Mouse (Mus musculus) urinary bladder, postnatal 25 days (tissue): Measurements from ENCODE around the gene Cux1.

Experiments
- DNase-seq: peaks from one replicate; pipeline ENCODE4 v3.0.0; 2022; ENCODE audit warnings: low spot score

The Cux1 gene

DNA sequence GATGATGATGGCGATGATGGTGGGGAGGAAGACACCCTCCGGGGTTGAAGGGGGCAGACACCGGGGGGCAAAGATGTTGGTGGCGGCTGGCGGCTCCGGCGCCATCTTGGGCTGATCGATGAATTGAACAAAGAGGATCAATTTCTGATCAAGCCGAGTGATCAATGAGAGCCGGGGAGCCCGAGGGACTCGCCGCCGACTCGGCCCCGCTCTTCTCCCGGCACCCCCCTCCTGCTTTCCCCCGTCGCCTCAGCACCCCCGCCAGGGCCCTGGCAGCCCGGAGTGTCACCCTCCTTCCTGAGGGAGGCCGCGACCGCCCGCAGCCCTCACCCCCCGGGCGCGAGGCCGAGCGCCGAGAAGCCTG is 496 bp downstream of the Cux1 start:
- DNase-seq: peak; percentile 36

DNA sequence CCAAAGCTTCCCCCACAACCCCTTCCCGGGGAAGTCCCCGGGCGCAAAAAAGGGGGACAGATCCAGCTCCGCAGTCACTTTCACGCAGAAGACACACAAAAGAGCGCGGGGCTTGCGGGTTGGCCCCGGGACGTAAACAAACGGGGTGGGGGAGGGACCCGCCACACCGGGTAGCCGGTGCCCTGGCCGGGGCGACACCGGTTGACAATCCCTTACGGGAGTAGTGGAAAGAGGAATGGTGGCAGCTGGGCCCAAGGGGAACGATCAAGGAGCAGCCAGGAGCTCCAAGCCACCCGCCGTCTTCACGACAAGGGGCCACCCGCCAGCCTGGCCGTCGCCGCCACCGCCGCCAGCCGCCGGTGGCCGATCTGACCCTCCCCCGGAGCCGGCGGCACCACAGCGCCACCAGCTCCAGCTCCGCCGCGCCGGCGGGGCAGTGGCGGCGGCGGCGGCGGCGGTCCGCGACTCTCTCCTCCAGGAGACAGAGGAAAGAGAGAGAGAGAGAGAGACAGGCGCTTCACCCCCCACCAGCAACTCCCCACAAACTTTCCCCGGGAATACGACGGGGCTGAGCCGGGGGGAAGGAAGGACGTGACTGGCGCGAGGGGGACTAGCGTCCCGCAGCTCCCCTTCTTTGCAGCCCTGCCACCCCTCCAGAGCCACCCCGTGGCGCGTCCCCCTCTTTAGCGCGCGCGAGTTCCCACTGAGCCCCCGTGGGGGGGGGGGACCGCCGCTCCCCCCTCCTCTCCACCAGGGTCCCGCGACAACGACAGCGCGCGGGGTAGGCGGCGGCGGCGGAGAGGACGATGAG is 1.1 kb downstream of the Cux1 start:
- DNase-seq: peak; percentile 60

DNA sequence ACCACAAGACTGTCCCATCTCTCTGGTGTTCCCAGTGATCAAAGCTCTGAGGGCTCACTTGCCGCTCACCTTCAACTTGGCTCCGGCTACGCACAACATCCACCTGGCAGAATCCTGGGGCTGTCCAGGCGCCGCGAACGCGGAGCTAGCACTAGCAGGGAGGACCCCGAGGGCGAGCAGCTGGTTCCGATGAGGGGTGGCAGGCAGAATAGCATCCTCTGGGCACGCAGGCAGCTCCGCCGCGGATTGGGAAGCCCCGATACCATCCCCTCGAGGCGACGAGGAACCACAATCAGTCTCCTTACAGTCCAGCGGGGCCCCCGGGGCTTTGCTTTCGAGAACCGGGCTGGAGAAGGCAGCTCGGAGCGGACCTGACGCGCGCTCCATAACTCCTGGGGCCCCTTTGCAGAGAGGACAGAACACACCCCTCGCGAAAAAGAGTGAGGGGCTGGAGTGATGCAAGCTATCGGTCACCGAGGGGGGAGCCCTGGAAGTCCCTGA is 1.9 kb downstream of the Cux1 start:
- peak; percentile 52 for DNase-seq

DNA sequence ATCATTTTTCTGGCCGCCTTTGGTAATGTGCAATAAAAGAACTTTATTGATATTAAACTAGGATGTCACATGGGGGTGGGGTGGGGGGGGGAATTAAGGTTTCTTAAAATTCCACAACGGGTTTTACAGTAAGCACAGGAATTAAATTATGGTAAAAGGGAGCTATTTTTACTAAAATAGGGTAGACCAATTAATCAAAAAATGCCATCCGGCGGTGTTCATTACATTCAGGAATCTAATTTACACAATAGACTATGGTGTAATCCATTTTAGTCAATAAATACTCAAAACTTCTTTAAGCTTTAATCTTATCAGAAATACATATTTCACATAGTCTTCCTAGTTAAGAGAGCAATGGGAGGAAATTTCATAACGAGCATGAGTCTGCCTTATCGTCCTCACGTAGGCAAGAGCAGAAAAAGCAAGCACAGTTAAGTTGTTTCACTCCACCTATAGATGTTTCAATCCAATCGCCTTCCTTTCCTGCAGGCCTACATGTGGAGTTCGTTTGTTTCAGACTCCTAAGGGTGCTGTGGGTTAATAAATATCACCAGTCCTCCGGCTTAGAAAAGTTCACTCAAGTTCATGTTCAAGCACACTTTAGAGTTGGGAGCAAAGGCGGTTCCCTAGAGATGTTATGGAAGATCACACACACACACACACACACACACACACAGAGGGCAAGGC is 2.5 kb downstream of the Cux1 start:
- no peak for DNase-seq

DNA sequence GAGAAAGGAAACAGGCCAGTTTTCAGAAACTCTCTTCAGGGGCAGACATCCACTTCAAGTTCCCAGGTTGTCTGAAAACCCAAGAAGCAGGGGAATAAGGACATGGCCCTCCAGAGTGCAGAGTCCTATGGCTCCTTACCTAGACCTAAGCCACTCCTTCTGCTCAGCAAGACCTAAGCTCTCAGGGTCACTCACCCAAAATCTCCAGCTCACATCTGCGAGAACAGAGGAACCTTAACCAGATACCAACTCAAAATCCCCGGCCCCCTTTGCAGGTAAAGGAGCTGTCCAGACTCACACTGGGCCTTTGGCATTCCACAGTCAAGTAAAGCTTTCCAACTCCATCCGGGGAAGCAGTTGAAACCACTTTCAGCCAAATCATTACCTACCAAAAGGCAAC is 3.3 kb downstream of the Cux1 start:
- no peak for DNase-seq

DNA sequence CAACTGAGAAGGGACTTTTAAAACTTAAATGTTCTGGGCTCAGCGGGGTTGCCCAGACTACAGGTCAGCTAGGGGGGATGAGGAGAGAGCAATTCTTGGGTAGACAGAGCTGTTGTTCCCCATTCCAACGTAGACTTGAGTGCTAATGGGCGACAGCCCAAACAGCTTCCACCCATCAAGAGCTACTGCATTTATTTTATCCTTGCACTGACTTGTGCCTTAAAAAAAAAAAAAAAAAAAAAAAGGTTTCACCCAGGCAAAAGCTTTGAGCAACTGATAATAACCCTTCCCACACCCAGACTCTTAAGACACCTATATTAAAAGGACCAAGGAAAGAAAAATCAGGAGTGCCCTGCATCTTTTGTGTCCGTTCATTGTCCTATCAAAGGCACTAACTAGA is 4.2 kb downstream of the Cux1 start:
- DNase-seq: no peak

DNA sequence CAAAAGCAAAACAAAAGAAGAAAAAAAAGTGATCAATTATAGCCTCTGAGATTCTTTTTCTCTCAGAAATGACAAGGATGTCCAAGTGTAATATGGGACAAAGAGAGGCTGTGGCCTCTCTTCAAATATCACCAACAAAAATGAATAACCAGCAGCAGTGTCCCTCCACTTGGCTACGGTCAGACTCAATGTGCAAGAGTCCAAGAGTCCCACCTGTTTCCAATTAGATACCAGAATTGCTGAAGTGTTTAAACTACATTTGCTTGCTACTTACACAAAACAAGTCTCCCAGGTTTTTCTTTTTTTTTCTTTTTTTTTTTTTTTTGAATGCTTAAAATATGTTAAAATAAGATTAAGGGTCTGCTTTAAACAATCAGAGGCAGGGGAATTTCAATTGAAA is 5.1 kb downstream of the Cux1 start:
- no peak for DNase-seq

DNA sequence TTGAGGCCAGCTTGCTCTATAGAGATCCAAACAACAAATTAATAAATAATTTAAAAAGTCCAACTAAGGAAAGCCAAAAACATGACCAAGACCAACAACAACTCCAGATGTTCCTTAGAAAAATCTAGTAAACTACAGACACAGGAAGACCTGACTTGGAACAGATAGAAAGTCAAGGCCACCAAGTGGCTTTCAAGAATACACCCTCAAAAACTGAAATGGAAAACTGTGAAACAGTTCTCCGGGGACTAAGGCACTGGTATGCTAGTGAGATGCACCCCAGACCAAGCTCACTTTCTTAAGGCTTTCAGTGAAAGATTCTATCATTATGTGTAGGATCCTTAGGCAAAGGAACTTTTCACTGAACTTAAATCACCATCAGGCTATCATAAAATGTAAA is 5.6 kb downstream of the Cux1 start:
- DNase-seq: no peak

DNA sequence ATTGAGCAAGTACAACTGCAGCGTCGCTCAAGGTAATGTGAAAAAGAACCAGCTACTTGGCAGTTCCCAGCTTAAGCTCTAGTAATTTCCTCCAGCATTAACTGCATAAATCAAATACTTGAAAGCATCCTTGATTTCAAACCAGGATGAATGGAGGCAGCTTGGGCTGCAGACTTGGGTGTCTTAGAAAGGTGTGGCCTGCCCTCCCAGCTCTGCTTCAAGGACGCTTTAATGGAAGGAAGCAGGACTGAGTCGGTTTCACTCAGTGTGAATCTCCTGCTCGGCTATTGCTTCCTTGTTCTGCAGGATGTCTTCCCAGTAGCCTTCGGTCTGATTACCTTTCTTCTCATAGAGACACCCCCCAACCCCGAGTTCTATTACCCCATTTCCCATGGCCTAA is 6.6 kb downstream of the Cux1 start:
- no peak for DNase-seq

DNA sequence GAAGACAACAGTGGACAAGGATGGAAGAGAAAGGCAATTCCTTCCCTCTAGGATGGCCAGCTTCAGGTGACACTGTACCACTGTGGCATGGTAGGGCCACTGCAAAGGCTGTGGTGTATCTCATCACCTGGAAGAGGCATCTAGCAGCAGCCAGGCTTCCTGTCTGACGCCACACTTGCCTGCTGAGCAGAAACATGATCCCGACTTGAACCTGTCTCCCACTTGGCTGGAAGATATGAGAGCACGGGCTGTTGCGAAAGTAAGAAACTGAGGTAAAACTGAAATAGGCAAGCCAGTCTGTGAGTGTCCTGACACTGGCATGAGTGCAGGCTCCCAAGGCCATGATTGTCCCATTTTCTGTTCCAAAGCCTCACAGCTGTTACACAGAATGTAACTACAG is 9.8 kb downstream of the Cux1 start:
- DNase-seq: no peak

DNA sequence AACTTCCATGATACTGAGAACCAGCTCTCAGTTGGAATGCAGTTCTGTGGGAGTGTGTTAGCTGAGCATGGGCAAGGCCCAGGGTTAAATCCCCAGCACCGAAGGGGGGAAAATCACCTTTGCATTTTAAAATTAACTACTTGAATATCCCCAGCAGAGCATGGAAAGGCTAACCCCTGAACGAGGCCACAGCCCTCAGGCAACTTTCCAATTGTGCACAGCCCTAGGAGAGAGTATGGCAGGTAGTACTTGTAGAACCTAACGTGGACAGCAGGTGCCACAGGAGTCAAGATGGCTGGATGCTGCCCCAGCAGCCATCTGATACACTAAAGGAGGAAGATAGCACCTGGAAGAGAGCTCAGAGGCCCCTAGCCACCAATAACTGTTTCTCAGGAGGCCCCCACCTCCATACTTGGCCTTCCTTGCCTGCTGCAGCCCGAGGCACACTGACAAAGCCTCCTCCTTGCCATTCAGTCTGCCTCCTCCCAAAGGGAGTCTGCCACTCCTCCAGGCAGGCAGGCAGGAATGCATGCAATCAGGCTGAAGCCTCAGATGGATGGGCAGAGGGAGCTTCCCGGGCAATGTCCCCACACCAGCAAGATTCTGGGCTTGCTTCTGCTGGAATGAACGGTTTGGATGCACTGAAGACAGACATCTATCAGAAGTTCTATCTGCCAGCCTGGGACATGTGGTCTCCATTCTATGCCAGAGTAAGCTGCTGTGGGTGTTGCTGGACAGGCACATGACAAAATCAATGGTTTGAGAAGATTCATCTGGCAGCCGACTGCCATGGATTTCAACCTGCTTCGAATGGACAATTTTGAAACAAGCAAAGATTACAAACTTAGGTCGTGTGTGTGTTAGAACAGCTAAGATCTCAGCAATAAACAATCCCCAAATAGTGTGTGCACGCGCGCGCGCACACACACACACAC is 10.7 kb downstream of the Cux1 start:
- DNase-seq: no peak

DNA sequence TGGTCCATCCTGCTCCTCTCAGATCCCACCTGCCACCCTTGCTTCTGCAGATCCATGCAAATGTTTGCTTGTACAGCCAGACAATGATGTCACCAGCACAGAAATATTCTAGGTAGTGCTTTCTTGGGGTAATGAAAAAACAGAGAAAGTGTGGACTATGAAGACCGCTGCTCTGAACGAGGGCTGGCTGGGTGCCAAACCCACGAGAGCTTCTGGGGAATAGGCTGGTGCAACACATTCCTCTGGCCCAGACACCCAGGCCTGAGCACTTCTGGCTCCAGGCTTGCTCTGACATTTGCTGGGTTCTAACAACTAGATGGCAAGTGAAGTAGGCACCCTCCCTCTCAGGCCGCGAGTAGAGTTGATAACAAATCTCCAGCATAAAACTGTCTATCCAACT is 11.6 kb downstream of the Cux1 start:
- DNase-seq: peak; percentile 54

DNA sequence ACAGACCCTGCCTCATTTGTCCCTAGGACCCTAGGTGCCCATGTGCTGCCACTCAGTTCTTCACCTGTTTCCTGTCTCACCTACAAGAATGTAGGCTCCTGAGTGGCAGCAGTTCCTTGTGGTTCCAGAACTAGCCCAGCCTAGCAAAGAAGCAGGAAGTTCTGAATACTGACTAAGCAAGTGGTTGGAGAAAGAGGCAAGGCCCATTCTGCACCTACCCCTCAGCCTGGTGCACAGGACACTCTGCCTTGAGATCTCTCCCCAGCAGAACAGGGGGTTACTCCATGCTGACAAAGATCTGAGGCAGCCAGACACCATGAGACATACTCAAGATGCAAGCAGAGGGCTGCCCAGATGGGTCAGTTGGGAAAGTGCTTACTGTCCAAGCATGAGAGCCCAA is 14.5 kb downstream of the Cux1 start:
- no peak for DNase-seq

DNA sequence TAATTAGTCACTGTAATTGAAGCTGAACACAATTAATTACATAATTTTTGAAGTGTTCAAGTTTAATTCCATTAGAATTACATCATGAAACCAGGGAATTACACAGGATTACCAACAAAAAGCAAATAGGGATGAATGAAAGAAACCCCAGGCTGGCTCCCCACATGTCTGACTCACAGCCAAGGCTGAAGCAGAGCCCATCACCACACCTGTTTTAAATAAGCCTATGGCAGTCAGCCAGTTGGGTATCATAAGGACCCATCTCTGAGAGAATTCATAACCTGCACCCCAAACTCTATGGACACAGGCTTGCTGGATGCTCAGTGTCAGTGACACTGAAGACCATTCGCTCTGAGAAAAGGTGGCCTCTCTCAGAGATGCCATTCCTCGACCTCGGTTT is 15.2 kb downstream of the Cux1 start:
- DNase-seq: no peak

DNA sequence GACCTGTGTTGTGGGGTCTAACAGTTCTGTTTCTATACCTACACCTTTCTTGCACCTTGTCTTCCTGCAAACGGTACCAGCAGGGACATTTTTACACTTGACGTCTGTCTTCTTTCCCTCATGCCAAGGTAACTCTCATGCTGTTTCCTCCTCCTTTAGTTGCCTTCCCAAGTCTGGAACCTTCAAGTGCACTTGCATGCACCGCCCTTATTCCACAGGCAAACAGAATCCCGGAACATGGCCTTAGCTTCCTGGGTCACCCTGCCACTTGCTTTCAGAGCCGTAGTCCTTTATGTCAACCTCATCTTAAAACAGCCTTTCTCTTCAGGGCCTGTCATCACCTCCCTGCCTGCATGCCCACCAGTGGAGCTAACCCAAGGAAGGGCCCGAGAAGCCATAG is 15.7 kb downstream of the Cux1 start:
- DNase-seq: no peak

DNA sequence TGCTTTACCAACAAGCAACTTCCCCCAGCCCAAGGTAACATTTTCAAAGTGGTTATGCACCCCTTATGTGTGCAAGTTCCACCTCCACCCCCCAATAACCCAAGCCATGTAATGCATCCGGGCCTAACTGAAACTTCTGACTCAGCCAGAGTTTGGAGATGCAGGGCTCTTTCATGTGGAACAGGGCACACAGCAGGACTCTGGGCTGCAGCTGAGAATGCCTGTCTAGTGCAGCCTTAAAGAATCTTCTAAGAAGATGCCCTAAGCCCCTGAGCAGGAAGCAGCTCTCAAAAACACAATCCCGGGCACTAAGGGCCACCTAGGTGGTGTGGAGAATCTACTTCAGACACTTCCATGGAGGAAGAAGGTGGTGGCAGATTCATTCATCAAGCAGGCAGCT is 16.6 kb downstream of the Cux1 start:
- DNase-seq: no peak

DNA sequence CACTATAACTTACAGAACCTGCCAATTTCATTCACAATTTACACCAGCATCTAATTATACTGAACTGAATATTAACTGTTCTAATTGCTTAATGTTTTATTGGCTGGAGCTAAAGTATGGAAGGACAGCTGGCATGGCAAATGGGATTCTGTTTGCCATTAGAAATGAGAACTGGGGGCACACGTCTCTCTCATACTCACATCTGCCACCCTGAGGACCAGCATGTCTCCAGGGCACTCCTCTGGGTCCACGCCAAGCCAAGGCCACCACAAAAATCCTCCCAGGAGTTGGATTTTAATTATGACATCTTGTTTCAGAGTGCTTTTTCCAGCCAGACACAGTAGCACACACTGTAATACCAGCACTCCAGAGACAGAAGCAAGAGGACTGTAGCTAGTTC is 18.5 kb downstream of the Cux1 start:
- DNase-seq: no peak

DNA sequence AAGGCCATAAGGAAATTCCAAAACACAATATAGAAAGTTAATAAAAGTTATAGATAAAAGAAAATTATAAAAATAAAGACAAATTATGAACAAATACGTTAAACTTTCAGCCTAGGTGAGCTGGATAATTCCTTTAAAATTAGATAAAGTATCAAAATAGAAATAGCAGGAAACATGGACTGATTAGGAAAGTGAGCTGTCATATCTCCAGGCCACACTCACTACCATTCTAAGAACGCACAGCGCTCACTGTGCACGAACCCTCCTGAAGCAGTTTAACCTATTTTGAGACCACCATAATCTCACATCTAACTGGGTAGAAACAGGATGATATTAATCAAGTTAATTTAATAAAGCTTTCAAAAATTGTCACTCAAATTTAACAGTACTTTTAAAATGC is 22.2 kb downstream of the Cux1 start:
- DNase-seq: no peak

DNA sequence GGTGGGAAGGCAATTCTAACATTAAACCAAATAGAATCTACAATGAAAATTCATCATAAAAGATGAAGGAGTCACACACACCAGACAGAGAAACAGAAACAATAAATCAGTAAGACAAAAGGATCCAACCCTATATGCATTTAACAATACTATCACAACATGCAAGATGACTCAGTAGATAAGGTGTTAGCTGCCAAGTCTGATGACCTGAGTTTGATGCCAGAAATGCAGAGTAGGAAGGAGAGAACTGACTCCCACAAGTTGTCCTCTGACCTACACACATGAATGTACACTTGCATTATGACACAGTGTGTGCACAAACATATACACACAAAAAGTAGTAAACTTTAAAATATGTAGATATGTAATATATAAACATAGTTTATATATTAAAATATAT is 24.1 kb downstream of the Cux1 start:
- DNase-seq: no peak

DNA sequence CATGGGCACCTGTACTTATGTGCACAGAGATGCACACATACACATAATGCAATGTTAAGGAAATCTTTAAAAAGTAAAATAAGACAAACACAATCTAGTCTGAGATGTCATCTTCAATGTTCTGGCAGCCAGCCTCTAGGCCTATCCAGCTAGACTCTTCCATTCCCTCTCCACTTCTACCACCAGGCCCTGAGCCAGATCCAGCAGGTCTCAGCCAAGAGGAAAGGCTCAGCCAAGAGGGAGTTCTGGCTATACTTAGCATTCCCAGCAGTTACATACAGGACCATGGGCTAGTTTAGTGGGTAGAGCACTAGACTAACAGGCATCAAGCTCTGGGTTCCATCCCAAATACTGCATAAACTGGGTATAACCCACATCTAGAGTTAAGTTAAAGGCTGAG is 26.3 kb downstream of the Cux1 start:
- no peak for DNase-seq

DNA sequence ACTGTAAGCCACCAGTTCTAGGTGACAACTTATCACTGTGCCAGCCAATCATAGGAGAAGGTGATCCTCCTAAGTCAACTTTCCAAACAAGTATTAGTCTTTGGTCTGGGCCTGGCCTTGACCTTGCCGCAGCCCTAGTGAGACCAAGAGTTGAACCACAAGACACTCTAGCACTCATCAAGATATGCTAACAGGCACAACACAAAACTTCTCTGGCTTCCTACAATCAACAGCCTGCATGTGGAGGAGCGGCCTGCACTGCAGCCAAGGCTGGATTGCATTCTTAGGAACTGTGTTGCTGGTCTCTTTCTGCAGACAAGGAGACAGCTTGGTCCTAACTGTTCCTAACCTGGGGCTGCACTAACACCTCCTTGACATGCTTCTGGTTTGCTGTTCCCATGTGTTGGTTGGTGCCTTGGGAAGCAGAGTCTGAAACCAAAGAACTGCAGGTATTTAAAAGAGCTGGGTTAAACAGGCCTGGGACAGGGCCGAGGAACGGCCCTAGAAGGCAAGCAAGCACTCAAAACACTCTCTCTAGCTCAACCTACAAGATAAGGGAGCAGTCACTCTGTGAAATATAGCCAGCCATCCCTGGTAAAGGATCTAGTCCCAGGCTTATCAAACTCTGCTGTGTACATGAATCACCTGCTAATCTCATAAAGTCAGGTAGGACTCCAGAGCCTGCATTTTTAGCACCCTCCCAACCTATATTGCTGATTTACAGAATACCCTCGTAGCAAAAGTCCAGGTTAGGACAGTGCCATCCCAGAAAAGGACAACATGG is 27.0 kb downstream of the Cux1 start:
- no peak for DNase-seq

DNA sequence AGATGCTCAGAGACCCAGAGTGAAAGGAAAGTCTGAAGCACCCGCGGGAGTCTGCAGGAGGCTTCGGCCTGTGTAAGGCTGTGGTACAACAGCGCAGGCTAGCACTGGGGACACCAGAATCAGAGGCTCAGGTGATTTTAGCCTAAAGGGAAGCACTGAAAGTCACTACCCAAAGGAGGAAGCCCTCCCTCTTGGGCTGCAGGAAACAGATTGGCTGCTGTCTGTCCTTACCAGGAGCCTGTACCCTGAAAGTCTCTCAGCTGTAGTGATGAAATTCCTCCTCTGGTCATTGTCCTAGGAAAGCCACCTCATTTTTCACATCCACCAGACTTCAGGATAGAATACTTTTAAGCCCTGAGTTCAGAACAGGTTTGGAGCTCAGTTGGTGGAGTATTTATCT is 30.5 kb downstream of the Cux1 start:
- DNase-seq: no peak
